Mouse (Mus musculus): ENCODE data around the gene Mfap2.

DNA sequence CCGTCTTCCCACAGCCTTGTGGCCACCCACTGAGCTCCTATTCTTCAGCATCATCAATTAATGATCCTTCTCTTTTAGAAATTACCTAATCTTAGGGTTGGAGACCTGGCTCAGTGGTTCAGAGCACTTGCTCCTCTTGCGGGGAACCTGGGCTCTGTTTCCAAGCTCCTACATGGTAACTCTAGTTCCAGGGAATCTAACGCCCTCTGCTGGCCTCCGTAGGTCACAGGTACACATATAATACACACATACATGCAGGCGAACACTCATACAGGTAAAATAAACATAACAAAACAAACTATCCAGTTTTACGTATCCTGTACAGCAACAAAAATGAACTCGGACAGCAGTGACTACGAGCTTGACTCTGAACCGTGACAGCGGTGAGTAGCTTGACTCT lies 46.8 kb downstream of the Mfap2 start:
- TF ChIP-seq CTCF (conservative IDR thresholded peaks at IDR 0.05; ENCODE audit: low read length), result peak; percentile 64
- no peak for TF ChIP-seq NANOG (IDR thresholded peaks at IDR 0.05; ENCODE audit: borderline replicate concordance, low read length)
- TF ChIP-seq POU5F1 (IDR thresholded peaks at IDR 0.05; ENCODE audit: borderline replicate concordance, low read length), result no peak

Data from E14TG2a.4 (cell line).